Mouse (Mus musculus) forelimb bud, embryonic 11.5 days (tissue): ENCODE data around the gene Slc15a3.

ENCODE experiments used
- DNase-seq: peaks from one replicate; pipeline ENCODE4 v3.0.0-alpha.2; 2012; ENCODE audit warnings: low read depth, low spot score

Gene Slc15a3

DNA sequence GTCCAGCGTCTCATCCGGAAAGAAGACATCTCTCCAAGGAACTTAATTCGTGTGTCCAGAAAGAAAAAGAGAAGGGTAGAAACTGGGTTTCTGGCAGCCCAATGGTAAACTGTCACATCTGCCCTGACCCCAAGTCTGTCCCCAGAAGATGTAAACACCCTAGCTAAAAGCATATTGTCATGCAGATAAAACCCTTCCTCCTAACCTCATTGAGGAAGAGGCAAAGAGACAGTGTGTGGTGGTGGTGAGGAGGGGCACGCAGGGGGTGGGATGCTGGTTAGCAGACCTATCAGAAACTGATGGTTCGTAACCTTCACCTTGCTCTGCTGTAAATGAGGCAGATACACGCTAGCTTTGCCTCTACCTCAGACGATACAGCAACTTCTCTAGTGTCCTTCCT lies 18.2 kb upstream of the Slc15a3 start:
- no peak for DNase-seq

DNA sequence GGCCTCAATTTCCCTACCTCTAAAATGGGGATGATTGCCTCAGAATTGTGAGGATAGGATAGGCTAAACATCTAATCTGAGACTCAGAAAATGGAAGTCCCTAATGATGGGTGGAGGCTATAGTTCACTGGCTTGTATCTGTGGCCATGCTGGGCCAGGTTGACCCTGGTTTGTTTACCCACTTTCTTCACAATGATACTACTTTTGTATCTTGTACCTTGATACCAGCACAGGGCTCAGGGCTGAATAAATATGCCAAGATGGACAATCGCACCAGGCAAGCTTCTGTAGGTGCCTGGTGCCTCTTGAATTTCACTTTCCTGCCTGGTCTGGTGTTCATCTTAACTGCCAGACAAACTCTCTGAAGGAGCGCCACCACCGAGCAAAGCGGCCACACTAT lies 17.0 kb upstream of the Slc15a3 start:
- DNase-seq, result no peak

DNA sequence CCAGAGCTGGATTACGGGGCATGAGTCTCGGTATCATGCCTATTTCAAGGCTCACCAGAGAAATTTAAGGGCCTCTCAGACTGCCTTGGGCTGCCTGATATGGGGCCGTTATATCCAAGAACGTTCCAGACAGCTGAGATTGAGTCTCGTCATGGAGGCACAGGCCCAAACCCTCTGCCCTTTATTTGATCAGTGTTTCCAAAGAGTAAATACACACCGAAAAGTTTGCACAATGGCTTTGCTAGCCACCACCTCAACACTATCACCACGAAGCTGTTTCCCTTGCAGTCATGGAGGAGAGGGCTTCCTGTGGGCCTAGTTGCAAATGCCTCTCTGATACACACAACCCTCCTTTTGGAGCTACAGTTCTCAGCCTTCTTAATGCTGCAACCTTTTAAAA lies 15.5 kb upstream of the Slc15a3 start:
- DNase-seq, result no peak

DNA sequence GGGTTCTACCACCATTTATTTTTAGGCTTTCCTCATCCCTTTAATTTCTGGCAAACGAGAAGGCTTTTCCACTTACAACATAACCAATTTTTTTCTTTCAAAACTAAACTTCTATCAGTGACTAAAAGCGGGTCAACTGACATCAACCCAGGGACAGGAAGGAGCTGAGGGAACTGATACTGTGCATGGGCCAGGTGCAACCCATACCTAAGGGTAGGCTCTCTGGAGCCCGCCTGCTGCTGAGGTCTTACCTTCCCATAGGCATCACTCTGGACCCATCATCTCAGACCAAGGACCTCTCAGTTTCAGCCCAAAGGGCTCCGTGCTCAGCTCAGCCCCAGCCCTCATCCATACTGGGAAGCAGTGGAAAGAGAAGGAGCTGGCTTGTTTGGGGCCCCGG lies 11.2 kb upstream of the Slc15a3 start:
- no peak for DNase-seq

DNA sequence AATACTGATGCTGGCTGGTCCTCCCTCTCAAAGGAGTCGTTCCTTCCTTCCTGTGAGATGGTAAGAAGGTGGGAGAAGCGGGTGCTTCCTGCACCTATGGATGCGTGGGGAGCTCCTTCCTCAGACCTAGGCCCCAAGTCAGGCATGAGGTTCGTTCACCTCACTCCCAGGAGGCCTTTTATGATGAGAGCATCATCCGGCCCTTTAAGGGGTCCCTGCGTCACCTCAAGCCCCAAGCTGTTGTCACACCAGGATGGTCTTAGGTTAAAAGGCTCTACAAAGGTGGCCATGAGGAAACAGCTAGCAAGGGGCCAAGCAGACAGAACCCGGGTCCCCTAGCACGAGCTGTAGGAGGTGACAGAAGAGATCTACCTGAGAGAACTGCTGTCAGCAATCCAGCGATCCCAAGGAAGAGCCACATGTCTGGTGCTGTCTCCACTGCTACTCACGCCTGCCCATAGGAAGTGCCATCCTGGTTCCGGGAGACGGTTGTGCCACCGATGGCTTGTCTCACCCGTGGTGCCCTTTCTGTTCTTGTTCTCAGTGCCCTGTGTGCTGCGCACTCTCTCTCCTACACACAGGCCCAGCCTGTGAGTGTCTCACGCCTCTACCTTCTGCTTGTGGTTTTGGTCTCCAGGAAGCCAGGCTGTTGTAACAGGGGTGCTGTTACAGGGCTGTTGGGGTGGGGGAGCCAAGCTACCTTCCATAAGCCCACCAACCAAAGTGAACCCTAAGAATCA lies 9.9 kb upstream of the Slc15a3 start, which contains the start of gene Cd6:
Cd6 (minus strand) TSS at position 623 of the 740 bp plus-strand sequence.
- DNase-seq, result no peak

DNA sequence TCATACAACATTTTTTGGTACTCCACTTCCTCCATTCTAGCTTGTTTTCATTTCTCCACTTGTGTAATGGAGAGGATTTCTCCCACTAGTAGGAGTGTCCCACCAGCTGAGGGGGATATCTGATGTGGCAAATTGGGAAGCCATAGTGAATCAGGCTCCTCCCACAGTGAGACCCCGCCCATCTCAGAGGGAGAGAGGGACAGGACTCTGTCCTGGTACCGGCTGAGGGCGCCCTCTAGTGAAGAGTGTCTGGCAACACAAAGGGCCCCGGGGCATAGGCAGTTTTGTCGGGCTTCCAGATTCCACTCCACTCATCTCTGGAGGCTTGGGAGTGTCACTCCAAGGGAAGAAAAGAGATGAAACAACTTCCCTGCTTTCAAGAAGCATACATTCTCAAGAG lies 8.1 kb upstream of the Slc15a3 start:
- peak; percentile 42 for DNase-seq

DNA sequence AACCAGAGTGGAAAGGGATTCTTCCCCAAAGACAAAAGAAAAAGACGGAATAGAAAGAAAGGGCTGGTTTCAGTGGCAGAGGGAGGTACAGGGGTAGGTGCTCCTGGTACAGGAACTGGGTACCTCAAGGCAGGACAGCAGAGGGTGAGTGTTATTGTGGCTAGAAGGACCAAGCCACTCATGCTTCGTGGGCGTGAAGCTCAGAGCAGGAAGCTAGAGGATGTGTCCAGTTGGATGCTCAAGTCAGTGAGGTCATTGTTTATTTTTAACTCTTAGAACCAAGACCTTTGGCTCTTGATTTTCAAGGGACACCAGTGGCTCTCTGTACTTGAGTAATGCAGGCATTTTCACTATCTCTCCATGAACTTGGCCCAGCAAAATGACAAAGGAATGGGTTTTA lies 7.5 kb upstream of the Slc15a3 start:
- no peak for DNase-seq

DNA sequence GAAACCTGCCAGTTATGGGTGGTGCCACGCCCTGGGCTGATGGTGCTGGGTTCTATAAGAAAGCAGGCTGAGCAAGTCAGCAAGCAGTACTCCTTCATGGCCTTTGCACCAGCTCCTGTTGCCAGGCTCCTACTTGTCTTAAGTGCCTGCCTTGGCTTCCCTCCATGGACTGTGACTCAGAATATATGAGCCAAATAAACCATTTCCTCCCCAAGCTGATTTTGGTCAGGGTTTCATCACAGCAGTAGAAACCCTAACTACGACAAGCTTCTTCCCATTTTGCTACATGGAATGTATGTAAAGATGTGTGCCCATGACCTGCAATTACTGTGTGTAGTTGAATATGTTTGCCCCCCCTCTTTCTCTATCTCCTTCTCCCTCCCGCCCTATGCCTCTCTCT lies 5.9 kb upstream of the Slc15a3 start:
- DNase-seq, result no peak

DNA sequence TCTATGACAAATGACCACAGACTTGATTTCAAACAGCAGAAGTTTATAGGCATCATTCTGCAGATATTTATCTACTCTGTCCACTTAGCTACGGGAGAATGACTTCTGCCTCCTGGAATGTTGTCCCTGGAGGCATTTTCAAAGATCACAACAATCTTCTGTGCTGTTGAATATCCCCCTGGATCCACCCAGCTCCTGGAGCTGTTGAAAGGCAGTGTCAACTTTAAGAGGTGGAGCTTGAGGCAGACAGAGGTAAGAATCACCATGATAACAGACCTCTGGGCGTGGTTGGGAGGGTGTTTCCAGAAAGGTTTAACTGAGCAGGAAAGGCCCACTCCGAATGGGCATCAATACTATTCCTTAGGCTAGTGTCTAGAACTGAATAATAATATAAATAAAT lies 3.9 kb upstream of the Slc15a3 start:
- DNase-seq, result no peak

DNA sequence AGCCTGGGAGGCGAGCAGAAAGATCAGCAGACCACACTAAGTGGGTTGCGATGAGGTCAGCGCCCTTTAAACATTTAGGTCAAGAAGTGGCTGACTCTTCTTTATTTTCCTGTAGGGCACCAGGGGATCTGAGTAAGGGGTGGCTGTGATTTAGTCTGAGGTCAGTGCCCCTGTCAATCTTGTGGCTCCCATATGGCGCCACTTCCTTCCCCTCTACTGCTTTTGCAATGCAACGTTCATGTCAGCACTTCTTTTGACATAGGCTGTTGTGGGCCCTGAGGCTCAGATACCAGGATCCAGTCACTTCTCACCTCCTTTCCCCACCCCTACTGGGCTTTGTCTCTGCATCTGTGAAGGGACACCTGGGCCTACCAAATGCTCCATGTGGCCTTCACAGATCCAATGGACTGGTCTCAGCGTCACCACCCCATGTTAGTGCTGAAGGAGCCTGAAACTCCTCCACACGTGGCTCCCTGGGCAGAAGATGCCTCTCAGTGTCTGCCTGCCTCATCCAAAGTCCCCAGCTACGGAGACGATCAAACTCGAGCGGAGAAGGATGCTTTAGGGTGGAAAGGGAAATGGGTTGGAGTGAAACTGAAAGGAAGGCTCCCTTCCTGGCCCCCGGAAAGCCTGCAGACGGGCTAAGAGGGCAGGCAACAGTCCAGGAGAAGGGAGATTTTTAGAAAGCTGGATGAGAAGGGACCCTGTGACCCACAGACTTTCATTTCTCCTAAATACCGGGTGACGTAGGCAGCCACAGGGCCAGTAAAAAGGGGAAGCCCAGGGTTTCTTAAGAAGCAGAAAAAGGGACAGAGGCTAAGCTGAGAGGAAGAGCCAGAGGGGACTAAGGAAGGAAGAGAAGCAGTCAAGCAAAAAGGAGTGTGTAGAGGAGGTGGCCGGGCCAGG lies 2.4 kb downstream of the Slc15a3 start:
- no peak for DNase-seq

DNA sequence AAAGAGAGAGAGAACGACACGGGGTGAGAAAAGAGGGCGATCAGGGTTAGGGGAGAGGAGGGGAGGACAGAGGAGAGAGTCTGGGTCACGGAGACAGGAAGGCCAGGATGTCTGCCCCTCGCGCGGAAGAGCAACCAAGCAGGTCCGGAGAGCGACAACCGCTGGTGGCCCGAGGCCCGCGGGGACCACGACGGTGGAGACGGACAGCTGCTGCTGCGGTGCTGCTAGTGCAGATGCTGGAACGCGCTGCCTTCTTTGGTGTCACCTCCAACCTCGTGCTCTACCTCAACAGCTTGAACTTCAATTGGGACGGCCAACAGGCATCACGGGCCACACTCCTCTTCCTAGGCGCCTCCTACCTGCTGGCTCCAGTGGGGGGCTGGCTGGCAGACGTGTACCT lies 3.4 kb downstream of the Slc15a3 start:
- no peak for DNase-seq

DNA sequence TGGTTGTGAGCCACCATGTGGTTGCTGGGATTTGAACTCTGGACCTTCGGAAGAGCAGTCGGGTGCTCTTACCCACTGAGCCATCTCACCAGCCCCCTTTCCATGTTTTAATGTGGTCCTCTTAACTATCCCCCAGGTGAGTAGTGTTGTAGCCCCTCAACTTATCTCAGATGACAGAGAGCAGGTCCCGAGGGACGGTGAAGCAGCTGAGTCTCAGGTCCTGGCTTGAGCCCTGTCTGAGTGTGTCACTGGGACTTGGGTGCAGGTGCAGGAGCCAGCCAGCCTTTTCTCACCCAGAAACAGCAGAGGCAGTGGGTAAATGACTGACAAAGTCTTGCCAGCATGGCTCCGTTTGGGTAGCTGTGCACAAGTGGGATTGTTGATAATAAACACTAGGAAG lies 4.7 kb downstream of the Slc15a3 start:
- no peak for DNase-seq

DNA sequence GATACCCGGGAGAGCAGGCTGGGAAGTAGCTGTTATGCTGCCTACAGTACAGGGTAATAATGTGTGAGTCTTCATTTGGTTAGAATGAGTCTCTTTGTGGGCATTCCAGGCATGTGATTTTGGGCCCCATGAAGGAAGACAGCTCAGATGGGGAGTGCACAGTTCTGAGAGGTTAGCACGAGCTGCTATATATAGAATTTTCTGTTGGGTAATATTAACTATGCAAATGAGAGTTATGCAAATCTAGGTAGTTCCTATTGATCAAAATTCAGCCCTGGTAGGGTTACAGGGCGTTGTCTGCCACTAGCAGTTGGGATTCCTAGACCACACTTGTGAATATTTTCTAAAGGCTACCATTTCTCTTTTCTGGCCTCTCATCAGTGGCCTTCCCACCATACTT lies 5.9 kb downstream of the Slc15a3 start:
- DNase-seq, result no peak

DNA sequence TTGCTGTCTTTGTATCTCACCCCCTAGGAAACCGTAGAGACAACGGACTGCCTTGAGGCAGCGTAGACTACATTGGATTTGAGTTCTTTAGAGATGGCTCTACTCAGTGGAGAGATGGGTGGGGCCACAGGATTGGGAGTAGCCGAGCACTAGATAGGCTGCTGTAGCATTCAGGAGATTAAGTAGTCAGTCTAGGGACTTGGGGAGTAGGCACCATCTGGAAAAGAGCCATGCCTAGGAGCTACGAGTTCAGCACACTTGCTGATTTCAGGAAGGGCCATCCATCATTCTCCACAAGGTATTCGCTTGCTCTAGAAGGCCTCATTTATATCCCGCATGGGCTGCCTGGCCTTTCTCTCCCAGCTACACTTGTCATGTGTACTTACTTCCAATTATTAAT lies 6.6 kb downstream of the Slc15a3 start:
- no peak for DNase-seq

DNA sequence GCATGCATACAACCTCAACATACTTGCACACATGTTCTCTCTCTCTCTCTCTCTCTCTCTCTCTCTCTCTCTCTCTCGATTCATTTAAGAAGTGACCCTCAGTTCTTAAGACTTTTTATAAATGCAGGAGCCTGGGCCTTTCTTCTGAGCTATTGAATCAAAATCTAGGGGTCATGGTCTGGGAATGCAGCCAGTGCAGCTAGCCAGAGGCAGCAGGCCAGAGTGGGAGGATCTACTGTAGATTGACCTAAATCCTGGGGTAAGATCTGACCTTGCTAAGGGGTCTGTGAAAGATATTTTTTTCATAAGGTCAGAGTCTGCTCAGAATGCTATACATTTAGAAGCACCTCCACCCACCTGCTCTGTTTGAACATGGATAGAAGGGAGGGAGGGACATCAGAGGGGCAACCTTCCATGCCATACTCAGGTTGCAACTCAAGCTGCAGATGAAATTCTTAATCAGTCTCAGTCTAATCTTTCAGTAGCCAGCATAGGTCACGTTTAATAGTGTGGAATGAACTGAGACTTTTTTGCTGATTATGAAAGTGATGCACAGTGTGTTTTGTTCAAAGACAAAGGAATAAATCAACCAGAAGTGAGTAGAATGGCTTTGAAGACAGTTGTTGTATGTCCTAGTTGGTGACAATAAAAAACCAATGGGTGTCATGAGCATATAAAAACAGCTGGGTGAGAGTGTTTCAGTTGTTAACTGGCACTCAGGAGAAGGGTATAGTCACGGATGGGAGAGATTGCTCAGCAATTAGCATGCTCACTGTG lies 8.0 kb downstream of the Slc15a3 start:
- DNase-seq, result no peak

DNA sequence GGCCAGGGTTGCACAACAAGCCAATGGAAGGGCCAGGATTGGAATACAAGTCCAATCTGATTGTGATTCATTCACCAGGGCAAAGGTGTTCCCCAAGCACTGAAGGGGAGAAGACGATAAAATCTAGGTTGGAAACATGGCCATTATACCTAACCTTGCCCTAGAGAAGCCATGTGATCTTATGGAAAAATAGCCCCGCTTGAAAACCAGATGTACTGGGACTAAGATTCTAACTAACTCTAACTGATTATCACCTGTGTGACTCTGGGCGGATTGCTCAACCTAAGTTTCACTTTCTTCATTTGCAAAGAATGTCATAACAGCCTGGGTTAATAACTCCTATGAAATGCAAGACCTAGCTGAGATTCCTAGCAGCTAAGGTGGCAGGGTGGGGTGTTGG lies 15.9 kb downstream of the Slc15a3 start:
- DNase-seq, result no peak

DNA sequence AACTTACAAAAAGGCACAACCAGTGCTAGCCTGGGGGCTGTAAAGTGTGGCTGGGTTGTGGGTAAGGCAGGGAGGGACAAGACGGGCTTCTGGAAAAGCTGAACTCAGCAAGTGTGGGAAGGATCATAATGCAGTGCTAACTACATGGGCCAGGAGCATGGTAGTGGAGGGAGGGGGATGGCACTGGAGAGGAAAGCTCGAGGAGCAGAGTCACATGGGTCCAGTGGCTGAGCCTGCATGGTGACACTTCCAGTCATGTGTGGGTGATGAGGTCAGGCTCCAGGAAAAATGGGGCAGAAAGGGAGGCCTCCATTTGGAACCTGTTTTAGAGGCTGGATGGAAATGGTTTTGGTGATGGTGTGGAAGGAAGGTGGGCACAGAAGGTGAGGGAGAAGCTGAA lies 17.0 kb downstream of the Slc15a3 start:
- no peak for DNase-seq

DNA sequence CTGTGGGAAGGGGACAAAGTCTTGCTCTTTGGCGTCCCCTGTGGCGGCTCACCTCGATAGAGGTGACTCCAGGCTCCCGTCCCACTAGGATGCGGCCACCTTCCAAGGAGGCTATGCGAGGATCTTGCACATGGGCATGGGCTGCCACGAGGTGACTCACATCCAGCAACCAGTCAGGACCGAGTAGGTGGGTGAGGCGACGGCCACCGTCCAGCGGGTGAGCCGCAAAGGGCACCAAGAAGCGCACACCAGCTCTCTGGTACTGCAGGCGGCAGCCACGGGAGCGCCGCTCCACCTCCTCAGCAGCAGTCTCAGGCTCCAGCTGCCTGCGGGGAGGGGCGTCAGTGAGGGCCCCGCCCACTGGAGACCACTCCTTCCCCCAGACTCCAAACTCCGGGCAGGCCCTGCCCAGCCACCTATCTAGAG lies 20.6 kb downstream of the Slc15a3 start:
- DNase-seq, result peak; percentile 18

DNA sequence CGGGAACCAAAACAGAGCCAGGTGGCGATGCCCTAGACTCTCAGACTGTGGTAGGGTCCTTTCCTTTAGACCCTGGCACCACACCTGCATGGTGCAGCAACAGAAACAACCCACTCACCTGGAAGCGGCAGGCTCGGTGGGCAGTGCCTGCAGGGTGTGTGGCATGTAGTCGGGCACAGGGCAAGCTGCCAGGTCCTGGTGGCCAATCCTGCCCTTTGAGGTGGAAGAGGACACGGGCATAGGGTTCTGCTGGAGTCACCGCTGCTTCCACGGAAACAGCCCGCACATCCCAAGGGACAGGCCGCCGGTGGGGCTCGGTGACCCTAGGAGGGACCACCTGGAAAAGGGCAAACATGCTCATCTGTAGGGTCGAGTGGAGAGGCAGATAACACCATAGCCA lies 26.8 kb downstream of the Slc15a3 start:
- no peak for DNase-seq

DNA sequence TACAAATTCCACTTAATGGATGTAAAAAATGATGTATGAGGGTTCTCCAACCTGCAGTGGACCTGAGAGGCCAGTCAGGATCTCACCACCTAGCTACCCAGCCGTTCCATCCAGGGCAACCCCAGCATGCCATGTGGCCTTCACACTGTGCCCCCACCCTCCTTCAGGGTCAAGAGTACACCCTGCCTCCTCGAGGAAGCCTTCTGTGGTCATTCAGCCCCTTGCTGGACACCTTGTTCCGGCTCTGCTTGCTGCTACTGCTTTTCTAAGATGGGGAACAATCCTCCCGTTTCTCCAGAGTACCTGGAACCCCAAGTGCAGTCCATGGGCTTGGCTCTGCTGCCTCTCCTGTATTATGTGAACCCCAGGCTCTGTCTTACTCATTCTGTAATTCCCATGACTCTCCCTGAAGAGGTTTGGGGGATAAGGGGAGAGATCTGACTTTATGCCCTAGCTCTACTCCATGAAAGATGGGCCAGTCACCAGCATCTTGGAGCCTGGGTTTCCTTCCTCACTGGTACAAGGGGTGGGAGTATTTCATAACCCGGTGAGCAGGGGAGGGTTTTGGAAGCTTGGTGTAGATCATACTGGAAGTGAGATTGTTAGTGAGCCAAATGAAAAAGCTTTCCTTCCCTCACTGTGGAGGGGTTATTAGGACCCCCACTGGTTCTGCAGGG lies 28.6 kb downstream of the Slc15a3 start:
- no peak for DNase-seq

DNA sequence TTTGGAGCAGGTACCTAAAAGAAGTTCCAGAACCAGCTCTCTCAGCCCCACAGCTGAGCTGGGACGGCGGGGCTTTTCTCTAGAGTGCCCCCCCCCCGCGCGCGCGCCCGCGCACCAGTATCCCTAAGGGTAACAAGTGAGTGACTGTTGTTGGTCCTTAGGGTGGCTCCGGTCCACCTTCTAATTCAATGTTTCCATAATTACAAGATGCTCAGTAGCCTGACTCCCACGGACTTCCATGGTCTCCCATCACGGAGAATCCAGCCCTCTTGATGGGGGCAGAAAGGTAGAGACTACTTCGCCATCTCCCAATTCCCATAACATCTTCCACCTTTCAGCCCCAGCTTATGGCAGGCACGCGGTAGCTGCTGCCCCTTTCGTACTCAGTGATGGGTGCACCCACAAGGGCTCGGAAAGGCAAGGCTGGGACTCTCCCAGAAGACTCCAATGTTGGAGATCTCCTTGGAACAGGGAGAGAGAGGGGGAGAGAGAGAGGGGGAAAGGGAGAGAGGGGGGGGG lies 29.2 kb downstream of the Slc15a3 start:
- peak; percentile 14 for DNase-seq
